Comparison of ENCODE assay signal across 8 mouse cellular contexts in the genomic region with DNA sequence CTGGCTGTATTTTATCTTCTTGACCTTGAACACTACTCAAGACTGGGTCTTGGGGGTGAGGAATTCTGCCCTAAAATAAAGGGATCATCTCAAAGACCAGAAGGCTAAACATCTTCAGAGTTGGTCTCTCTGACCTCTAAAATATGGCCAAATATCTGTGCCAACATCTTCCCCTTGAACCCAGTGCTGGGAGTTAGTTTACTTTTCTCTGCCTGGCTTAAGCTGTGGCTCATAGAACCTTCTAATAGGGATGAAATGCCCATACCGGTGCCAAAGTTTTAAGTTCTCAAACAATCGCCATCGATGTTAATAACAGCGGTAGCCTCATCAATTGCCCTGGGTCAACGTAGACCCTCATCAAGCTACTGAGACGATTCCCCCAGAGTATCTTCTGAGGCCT. TPM values are rescaled to one million over a fixed set of nuclear protein-coding genes. Genes with fewer than 3 reads are reported as not detected.
DNase-seq lines count a peak whose midpoint lies in the region; ATAC-seq and TF ChIP-seq lines count a peak whose summit lies in the region.

No protein-coding gene starts in this region.

- peaks cover 5% of the 10 kb centered on the region; the same call in 1 of the 2 replicates for H3K4me1 ChIP-seq in kidney, adult 2 months (ENCODE audit: control insufficient read depth, insufficient read depth, low read length)
- no peaks in the 10 kb centered on the region; the same call in 1 of the 2 replicates for H3K4me1 ChIP-seq in cortical plate, adult 2 months (ENCODE audit: control insufficient read depth, insufficient read depth, low read length)
- peaks cover 8% of the 10 kb centered on the region; the same call in 1 of the 2 replicates for H3K4me1 ChIP-seq in hindbrain, embryonic 16.5 days (ENCODE audit: control insufficient read depth, insufficient read depth, low read depth, low read length)
- peaks cover 14% of the 10 kb centered on the region for H3K4me1 ChIP-seq in midbrain, embryonic 15.5 days

- no peaks in the 10 kb centered on the region for H3K27me3 ChIP-seq in kidney, adult 2 months (replicated peaks; ENCODE audit: control insufficient read depth, insufficient read depth, low read length)
- peaks cover 18% of the 10 kb centered on the region for H3K27me3 ChIP-seq in hindbrain, embryonic 16.5 days (replicated peaks; ENCODE audit: control insufficient read depth, insufficient read depth, low read length)
- H3K27me3 ChIP-seq in midbrain, embryonic 15.5 days (replicated peaks): peaks cover 39% of the 10 kb centered on the region

- no peak for ATAC-seq in hindbrain, embryonic 16.5 days
- 0 out of 2 replicates have a peak, but pooled peaks have one; percentile 3 for ATAC-seq in midbrain, embryonic 15.5 days (replicated peaks)

- H3K4me3 ChIP-seq in kidney, adult 2 months (ENCODE audit: insufficient read depth, low read depth, low read length): peak overlapping the region; percentile 69
- H3K4me3 ChIP-seq in cortical plate, adult 2 months (ENCODE audit: insufficient read depth, low read length): peak overlapping the region; percentile 26
- H3K4me3 ChIP-seq in hindbrain, embryonic 16.5 days (ENCODE audit: low read length): peak overlapping the region; percentile 59
- H3K4me3 ChIP-seq in midbrain, embryonic 15.5 days: peak overlapping the region; percentile 53

- no peak for TF ChIP-seq CTCF in kidney, adult 2 months (conservative IDR thresholded peaks at IDR 0.05; ENCODE audit: insufficient read depth, insufficient read length, low read depth, low read length)
- no peak for TF ChIP-seq CTCF in cortical plate, adult 2 months (IDR thresholded peaks at IDR 0.05; ENCODE audit: extremely low read depth, insufficient read depth, low read length)

- WGBS in kidney, adult 2 months: 5% methylated on average over 6 of the region's 6 CpGs
- 2% methylated on average over 6 of the region's 6 CpGs for WGBS in hindbrain, embryonic 16.5 days
- WGBS in midbrain, embryonic 15.5 days: 7% methylated on average over 6 of the region's 6 CpGs

- no peak for TF ChIP-seq POLR2A in kidney, adult 2 months (IDR thresholded peaks at IDR 0.05; ENCODE audit: low read depth, low read length)
- no peak for TF ChIP-seq POLR2A in cortical plate, adult 2 months (IDR thresholded peaks at IDR 0.05; ENCODE audit: extremely low read depth, insufficient read depth, low read length)

- H3K4me2 ChIP-seq in hindbrain, embryonic 16.5 days (ENCODE audit: low read length): peak overlapping the region; percentile 99
- H3K4me2 ChIP-seq in midbrain, embryonic 15.5 days: peak overlapping the region; percentile 98

- H3K9me3 ChIP-seq in hindbrain, embryonic 16.5 days (ENCODE audit: control insufficient read depth, low read length): no peaks in the 10 kb centered on the region
- H3K9me3 ChIP-seq in midbrain, embryonic 15.5 days: no peaks in the 10 kb centered on the region

- DNase-seq in kidney, adult 2 months: no peak
- DNase-seq in kidney, adult 11 months: no peak
- no peak for DNase-seq in right cerebral cortex, postnatal 4 days
- DNase-seq in cerebellum, postnatal 25 days: no peak
- no peak for DNase-seq in layer of hippocampus, postnatal 14 days (ENCODE audit: low spot score in 2 of 2)

- peak overlapping the region; percentile 66 for H3K9ac ChIP-seq in hindbrain, embryonic 16.5 days (ENCODE audit: low read depth, low read length)
- H3K9ac ChIP-seq in midbrain, embryonic 15.5 days: peak overlapping the region; percentile 54

- no peaks in the 10 kb centered on the region for H3K36me3 ChIP-seq in kidney, adult 2 months (ENCODE audit: control insufficient read depth, insufficient read depth, low read length)
- no peaks in the 10 kb centered on the region for H3K36me3 ChIP-seq in hindbrain, embryonic 16.5 days (ENCODE audit: control insufficient read depth, insufficient read depth, low read length)
- no peaks in the 10 kb centered on the region for H3K36me3 ChIP-seq in midbrain, embryonic 15.5 days (replicated peaks)

- H3K27ac ChIP-seq in kidney, adult 2 months (ENCODE audit: insufficient read depth, low read depth, low read length): no peak overlapping the region
- H3K27ac ChIP-seq in cortical plate, adult 2 months (ENCODE audit: insufficient read depth, low read length): no peak overlapping the region
- no peak overlapping the region for H3K27ac ChIP-seq in hindbrain, embryonic 16.5 days (ENCODE audit: low read depth, low read length)
- no peak overlapping the region for H3K27ac ChIP-seq in midbrain, embryonic 15.5 days

RNA-seq across cellular contexts. Expression of gene Coro6, which starts 0.4 kb away (rescaled TPM):
- polyA plus RNA-seq in kidney, adult 2 months (2012; rRNA removed): 4.4 and 7.9 TPM in 2 replicates
- 154 and 169 TPM in 2 replicates for polyA plus RNA-seq in cortical plate, adult 2 months (2012; rRNA removed)
- polyA plus RNA-seq in hindbrain, embryonic 16.5 days (2015; fragmentation: Nextera tagmentation; extraction: Ambion mirVana): 1.3 and 1.9 TPM in 2 replicates
- 0.23 and 0.39 TPM in 2 replicates for polyA plus RNA-seq in midbrain, embryonic 15.5 days (2015; fragmentation: Nextera tagmentation; extraction: Ambion mirVana)
- 10 to 100 TPM; 11.4 to 17.0 TPM for total RNA-seq in layer of hippocampus, postnatal 14 days (2021)

RNA-seq across cellular contexts. Expression of gene Ankrd13b, which starts 27.6 kb away (rescaled TPM):
- 22.3 and 31.4 TPM in 2 replicates for polyA plus RNA-seq in kidney, adult 2 months (2012; rRNA removed)
- polyA plus RNA-seq in cortical plate, adult 2 months (2012; rRNA removed): 150 and 151 TPM in 2 replicates
- 23.3 and 30.4 TPM in 2 replicates for polyA plus RNA-seq in hindbrain, embryonic 16.5 days (2015; fragmentation: Nextera tagmentation; extraction: Ambion mirVana)
- polyA plus RNA-seq in midbrain, embryonic 15.5 days (2015; fragmentation: Nextera tagmentation; extraction: Ambion mirVana): 46.1 and 46.2 TPM in 2 replicates
- 100 to 1,000 TPM; 122 TPM for total RNA-seq in layer of hippocampus, postnatal 14 days (2021)

RNA-seq across cellular contexts. Expression of gene Git1, which starts 31.5 kb away (rescaled TPM):
- polyA plus RNA-seq in kidney, adult 2 months (2012; rRNA removed): 53.2 and 58.5 TPM in 2 replicates
- polyA plus RNA-seq in cortical plate, adult 2 months (2012; rRNA removed): 204 and 230 TPM in 2 replicates
- 14.0 and 18.0 TPM in 2 replicates for polyA plus RNA-seq in hindbrain, embryonic 16.5 days (2015; fragmentation: Nextera tagmentation; extraction: Ambion mirVana)
- 17.9 and 19.0 TPM in 2 replicates for polyA plus RNA-seq in midbrain, embryonic 15.5 days (2015; fragmentation: Nextera tagmentation; extraction: Ambion mirVana)
- total RNA-seq in layer of hippocampus, postnatal 14 days (2021): 100 to 1,000 TPM; 164 to 177 TPM

RNA-seq across cellular contexts. Expression of gene Abhd15, which starts 53.1 kb away (rescaled TPM):
- polyA plus RNA-seq in kidney, adult 2 months (2012; rRNA removed): 2.7 and 3.2 TPM in 2 replicates
- polyA plus RNA-seq in cortical plate, adult 2 months (2012; rRNA removed): 0.64 and 0.77 TPM in 2 replicates
- 2.2 and 2.9 TPM in 2 replicates for polyA plus RNA-seq in hindbrain, embryonic 16.5 days (2015; fragmentation: Nextera tagmentation; extraction: Ambion mirVana)
- polyA plus RNA-seq in midbrain, embryonic 15.5 days (2015; fragmentation: Nextera tagmentation; extraction: Ambion mirVana): 2.2 and 2.6 TPM in 2 replicates
- total RNA-seq in layer of hippocampus, postnatal 14 days (2021): 1 to 10 TPM; 1.9 to 2.4 TPM

RNA-seq across cellular contexts. Expression of gene Trp53i13, which starts 53.9 kb away (rescaled TPM):
- polyA plus RNA-seq in kidney, adult 2 months (2012; rRNA removed): 19.4 and 24.4 TPM in 2 replicates
- polyA plus RNA-seq in cortical plate, adult 2 months (2012; rRNA removed): 6.8 and 7.2 TPM in 2 replicates
- 13.8 and 17.6 TPM in 2 replicates for polyA plus RNA-seq in hindbrain, embryonic 16.5 days (2015; fragmentation: Nextera tagmentation; extraction: Ambion mirVana)
- polyA plus RNA-seq in midbrain, embryonic 15.5 days (2015; fragmentation: Nextera tagmentation; extraction: Ambion mirVana): 12.7 and 16.7 TPM in 2 replicates
- total RNA-seq in layer of hippocampus, postnatal 14 days (2021): 1 to 10 TPM; 5.8 to 6.7 TPM

Comparison
In these comparisons a context has a peak if more than half of its experiments do, and no peak if none do; other contexts are left out.
1. RNA of gene Coro6, which starts 0.4 kb away (polyA plus RNA-seq): 154 to 169 TPM in cortical plate, adult 2 months; 4.4 to 7.9 TPM in kidney, adult 2 months, 1.3 to 1.9 TPM in hindbrain, embryonic 16.5 days and 0.23 to 0.39 TPM in midbrain, embryonic 15.5 days; every median in the first group is over 10 times any median in the second.
2. Peak in every context shown above with its lines, with median percentiles within 50 percentile points of each other: H3K4me3 ChIP-seq.